10 mouse cellular contexts compared by ENCODE assay signal in genomic region chr1:11458353-11458752, GRCm38 (mm10). TPM values are rescaled to one million over a fixed set of nuclear protein-coding genes. Genes with fewer than 3 reads are reported as not detected.
DNase-seq lines count a peak whose midpoint lies in the region; ATAC-seq lines count a peak whose summit lies in the region.
"Had no signal": no experiment of that assay in that cellular context is flagged by ENCODE, and none has a peak within 500 bp of the region (broad histone marks: within the 10 kb centered on the region; RNA-seq: fewer than 3 reads in every experiment).

No protein-coding gene starts in this region.

- no peak overlapping the region for H3K27ac ChIP-seq in heart, embryonic 11.5 days (ENCODE audit: low read depth, low read length)
- H3K27ac ChIP-seq: kidney, embryonic 15.5 days; neural tube, embryonic 13.5 days had no signal

- 66% methylated on average over 1 of the region's 1 CpGs for WGBS in heart, embryonic 11.5 days (ENCODE audit: insufficient replicate concordance)

- H3K4me3 ChIP-seq in heart, embryonic 11.5 days (ENCODE audit: low read depth, low read length) = no peak overlapping the region
- H3K4me3 ChIP-seq: kidney, embryonic 15.5 days; neural tube, embryonic 13.5 days had no signal

- no peaks in the 10 kb centered on the region for H3K36me3 ChIP-seq in heart, embryonic 11.5 days (ENCODE audit: control insufficient read depth, insufficient read depth, low read length)
- H3K36me3 ChIP-seq: kidney, embryonic 15.5 days; neural tube, embryonic 13.5 days had no signal

- no peak for ATAC-seq in heart, embryonic 11.5 days (replicated peaks; ENCODE audit: insufficient number of reproducible peaks, low FRiP score, low TSS enrichment)
- ATAC-seq: liver, postnatal 0 days had no signal

- no peaks in the 10 kb centered on the region for H3K27me3 ChIP-seq in heart, embryonic 11.5 days (ENCODE audit: control insufficient read depth, insufficient read depth, low read length)
- H3K27me3 ChIP-seq: kidney, embryonic 15.5 days; neural tube, embryonic 13.5 days had no signal

- peak; percentile 98 for DNase-seq in heart, adult 11 months
- DNase-seq in 3T3-L1 (ENCODE audit: low read depth, low spot score) (peak; percentile 38), adipocyte (ENCODE audit: low spot score) (peak; percentile 12), liver (no peak)
- peak; percentile 25 to 57 for DNase-seq in heart, postnatal 36 days
- no peak for DNase-seq in right cerebral cortex, postnatal 14 days
- DNase-seq: liver, postnatal 0 days had no signal

- H3K9me3 ChIP-seq in heart, embryonic 11.5 days (replicated peaks; ENCODE audit: control insufficient read depth, low read length) = no peaks in the 10 kb centered on the region
- H3K9me3 ChIP-seq: kidney, embryonic 15.5 days; neural tube, embryonic 13.5 days had no signal

- no peak overlapping the region for H3K4me2 ChIP-seq in heart, embryonic 11.5 days
- H3K4me2 ChIP-seq: kidney, embryonic 15.5 days; neural tube, embryonic 13.5 days had no signal

- H3K4me1 ChIP-seq in heart, embryonic 11.5 days (ENCODE audit: control insufficient read depth, insufficient read depth, low read length) = no peaks in the 10 kb centered on the region
- H3K4me1 ChIP-seq: kidney, embryonic 15.5 days; neural tube, embryonic 13.5 days had no signal

- intact Hi-C loops in heart, postnatal 36 days (cut with DNase I) = no loop called here

- no peak overlapping the region for H3K9ac ChIP-seq in heart, embryonic 11.5 days (ENCODE audit: low read depth, low read length)
- H3K9ac ChIP-seq: kidney, embryonic 15.5 days; liver, postnatal 0 days; neural tube, embryonic 13.5 days had no signal

RNA-seq across cellular contexts. Expression of gene A830018L16Rik, which starts 44.4 kb away (rescaled TPM):
- polyA plus RNA-seq in heart, embryonic 11.5 days (2014; fragmentation: Nextera tagmentation; extraction: Ambion mirVana) = 0.14 and 0.73 TPM in 2 replicates
- under 1 TPM; 0.17 to 0.22 TPM for total RNA-seq in heart, postnatal 36 days (2021)
- polyA plus RNA-seq: liver, postnatal 0 days had no signal

Comparison
In these comparisons a context has a peak if more than half of its experiments do, and no peak if none do; other contexts are left out.
1. DNase-seq: peak in heart, adult 11 months (single experiment), 3T3-L1 (single experiment), adipocyte (single experiment) and heart, postnatal 36 days (2 of 2); none in liver (single experiment) and right cerebral cortex, postnatal 14 days (single experiment).